Mouse (Mus musculus) yolk sac, embryonic 10.5 days (tissue): Measurements from ENCODE around the gene Nt5dc3.

Experiments used
- DNase-seq: peaks from one replicate; pipeline ENCODE4 v3.0.0-alpha.2; 2017; ENCODE audit warnings: low spot score

Nt5dc3 gene

GRCm38 (mm10) chr10:86815133-86815532 is 36.3 kb downstream of the Nt5dc3 start:
- DNase-seq = no peak

- DNase-seq = no peak
Measured at GRCm38 (mm10) chr10:86819649-86820165, 40.9 kb downstream of the Nt5dc3 start.

GRCm38 (mm10) chr10:86821014-86821413 is 42.2 kb downstream of the Nt5dc3 start:
- DNase-seq = no peak

GRCm38 (mm10) chr10:86824093-86824492 is 45.3 kb downstream of the Nt5dc3 start:
- DNase-seq = no peak

- DNase-seq = no peak
Measured at GRCm38 (mm10) chr10:86824871-86825270, 46.1 kb downstream of the Nt5dc3 start.

GRCm38 (mm10) chr10:86825871-86826522 is 47.2 kb downstream of the Nt5dc3 start:
- no peak for DNase-seq

GRCm38 (mm10) chr10:86826929-86827328 is 48.1 kb downstream of the Nt5dc3 start:
- no peak for DNase-seq

GRCm38 (mm10) chr10:86828221-86829135 is 49.7 kb downstream of the Nt5dc3 start:
- DNase-seq = no peak

GRCm38 (mm10) chr10:86829515-86829914 is 50.7 kb downstream of the Nt5dc3 start:
- no peak for DNase-seq

- DNase-seq = no peak
Measured at GRCm38 (mm10) chr10:86836784-86837183, 58.0 kb downstream of the Nt5dc3 start.

GRCm38 (mm10) chr10:86838827-86839226 is 60.0 kb downstream of the Nt5dc3 start:
- DNase-seq = no peak

- DNase-seq = no peak
Measured at GRCm38 (mm10) chr10:86842659-86843058, 63.9 kb downstream of the Nt5dc3 start.

- no peak for DNase-seq
Measured at GRCm38 (mm10) chr10:86846926-86847467, 68.2 kb downstream of the Nt5dc3 start.

- no peak for DNase-seq
Measured at GRCm38 (mm10) chr10:86849087-86849486, 70.3 kb downstream of the Nt5dc3 start.

GRCm38 (mm10) chr10:86849508-86849907 is 70.7 kb downstream of the Nt5dc3 start:
- no peak for DNase-seq

GRCm38 (mm10) chr10:86852160-86852559 is 73.4 kb downstream of the Nt5dc3 start:
- DNase-seq = no peak

- no peak for DNase-seq
Measured at GRCm38 (mm10) chr10:86853433-86853832, 74.6 kb downstream of the Nt5dc3 start.

- no peak for DNase-seq
Measured at GRCm38 (mm10) chr10:86860396-86860795, 81.6 kb downstream of the Nt5dc3 start.

- DNase-seq = no peak
Measured at GRCm38 (mm10) chr10:86862496-86862895, 83.7 kb downstream of the Nt5dc3 start.

- no peak for DNase-seq
Measured at GRCm38 (mm10) chr10:86863429-86863828, 84.6 kb downstream of the Nt5dc3 start.

- no peak for DNase-seq
Measured at GRCm38 (mm10) chr10:86872121-86872520, 93.3 kb downstream of the Nt5dc3 start.

- no peak for DNase-seq
Measured at GRCm38 (mm10) chr10:86872591-86872990, 93.8 kb downstream of the Nt5dc3 start.

GRCm38 (mm10) chr10:86878721-86879120 is 99.9 kb downstream of the Nt5dc3 start:
- DNase-seq = peak; percentile 12
